Mouse (Mus musculus) liver, postnatal 0 days (tissue): Measurements from ENCODE around the gene Sirt7.

ENCODE experiments used
- CTCF ChIP-seq: sonication (generic); IDR thresholded peaks from 2 replicates; pipeline ENCODE4 v1.5.1; 2016; ENCODE audit warnings: antibody characterized with exemption, low read depth
- EP300 ChIP-seq: IDR thresholded peaks from 2 replicates; pipeline ENCODE4 v1.6.1; 2016; ENCODE audit warnings: antibody characterized with exemption, low read depth, mild to moderate bottlenecking

GRCm38 (mm10) chr11:120576365-120576981 lies 48.6 kb downstream of the Sirt7 start:
- no peak for TF ChIP-seq CTCF
- peak; percentile 88 for TF ChIP-seq EP300
